Mouse (Mus musculus): Measurements from ENCODE around the gene Deup1. TPM values are rescaled to one million over a fixed set of nuclear protein-coding genes. Genes with fewer than 3 reads are reported as not detected.

The Deup1 gene
- polyA plus RNA-seq, 1 experiment from 2014 or later: 0.24 TPM

GRCm38 (mm10) chr9:15617061-15617460 is 10.7 kb downstream of the Deup1 start:
- Histone ChIP-seq H3K9me3 (replicated peaks) (no peaks in the 10 kb centered on the region), H3K4me3 (no peak overlapping the region), H3K27ac (no peak overlapping the region), H3K4me1 (no peaks in the 10 kb centered on the region), H3K27me3 (ENCODE audit: low read depth, poor library complexity, severe bottlenecking) (no peaks in the 10 kb centered on the region), H3K36me3 (no peaks in the 10 kb centered on the region)
- peak; percentile 9 for DNase-seq (ENCODE audit: low spot score)
- 88% methylated on average over 7 of the region's 7 CpGs for WGBS

- 89% methylated on average over 6 of the region's 6 CpGs for WGBS
- Histone ChIP-seq H3K27ac (no peak overlapping the region), H3K27me3 (ENCODE audit: low read depth, poor library complexity, severe bottlenecking) (no peaks in the 10 kb centered on the region), H3K9me3 (replicated peaks) (no peaks in the 10 kb centered on the region), H3K4me3 (no peak overlapping the region), H3K36me3 (no peaks in the 10 kb centered on the region), H3K4me1 (no peaks in the 10 kb centered on the region)
- DNase-seq (ENCODE audit: low spot score): peak; percentile 15
Measured at GRCm38 (mm10) chr9:15616471-15616870, 11.3 kb downstream of the Deup1 start.

- no peaks in the 10 kb centered on the region for H3K4me1 ChIP-seq
- no peak overlapping the region for H3K27ac ChIP-seq
- no peak overlapping the region for H3K4me3 ChIP-seq
- H3K27me3 ChIP-seq (ENCODE audit: low read depth, poor library complexity, severe bottlenecking): no peaks in the 10 kb centered on the region
- H3K9me3 ChIP-seq (replicated peaks): no peaks in the 10 kb centered on the region
- no peaks in the 10 kb centered on the region for H3K36me3 ChIP-seq
- DNase-seq (ENCODE audit: low spot score): no peak
- 98% methylated on average over 5 of the region's 5 CpGs for WGBS
Measured at GRCm38 (mm10) chr9:15609280-15609930, 18.3 kb downstream of the Deup1 start.

- 93% methylated on average over 2 of the region's 2 CpGs for WGBS
Measured at GRCm38 (mm10) chr9:15607601-15608000, 20.1 kb downstream of the Deup1 start.

GRCm38 (mm10) chr9:15603156-15603555 is 24.6 kb downstream of the Deup1 start:
- no peaks in the 10 kb centered on the region for H3K36me3 ChIP-seq
- no peak overlapping the region for H3K4me3 ChIP-seq
- H3K9me3 ChIP-seq (replicated peaks): no peaks in the 10 kb centered on the region
- H3K27me3 ChIP-seq (ENCODE audit: low read depth, poor library complexity, severe bottlenecking): no peaks in the 10 kb centered on the region
- H3K27ac ChIP-seq: no peak overlapping the region
- DNase-seq (ENCODE audit: low spot score): no peak
- WGBS: 92% methylated on average over 8 of the region's 8 CpGs
- no peaks in the 10 kb centered on the region for H3K4me1 ChIP-seq

More at GRCm38 (mm10) chr9:15607601-15608000, 20.1 kb downstream of the Deup1 start:
- no peak overlapping the region for H3K27ac ChIP-seq
- H3K4me1 ChIP-seq: no peaks in the 10 kb centered on the region
- no peak for DNase-seq (ENCODE audit: low spot score)
- H3K4me3 ChIP-seq: no peak overlapping the region
- no peaks in the 10 kb centered on the region for H3K9me3 ChIP-seq (replicated peaks)
- no peaks in the 10 kb centered on the region for H3K27me3 ChIP-seq (ENCODE audit: low read depth, poor library complexity, severe bottlenecking)
- H3K36me3 ChIP-seq: no peaks in the 10 kb centered on the region

- no peaks in the 10 kb centered on the region for H3K4me1 ChIP-seq
- H3K4me3 ChIP-seq: no peak overlapping the region
- no peaks in the 10 kb centered on the region for H3K9me3 ChIP-seq (replicated peaks)
- 74% methylated on average over 5 of the region's 5 CpGs for WGBS
- no peaks in the 10 kb centered on the region for H3K27me3 ChIP-seq (ENCODE audit: low read depth, poor library complexity, severe bottlenecking)
- no peak overlapping the region for H3K27ac ChIP-seq
- H3K36me3 ChIP-seq: no peaks in the 10 kb centered on the region
- DNase-seq (ENCODE audit: low spot score): no peak
Measured at GRCm38 (mm10) chr9:15600859-15601540, 26.7 kb downstream of the Deup1 start.

GRCm38 (mm10) chr9:15600156-15600858 is 27.4 kb downstream of the Deup1 start:
- Histone ChIP-seq H3K4me1 (no peaks in the 10 kb centered on the region), H3K27me3 (ENCODE audit: low read depth, poor library complexity, severe bottlenecking) (no peaks in the 10 kb centered on the region), H3K4me3 (no peak overlapping the region), H3K9me3 (replicated peaks) (no peaks in the 10 kb centered on the region), H3K36me3 (no peaks in the 10 kb centered on the region), H3K27ac (no peak overlapping the region)
- WGBS: 76% methylated on average over 6 of the region's 6 CpGs
- no peak for DNase-seq (ENCODE audit: low spot score)

- WGBS: 70% methylated on average over 4 of the region's 4 CpGs
- DNase-seq (ENCODE audit: low spot score): no peak
- H3K9me3 ChIP-seq (replicated peaks): no peaks in the 10 kb centered on the region
- H3K36me3 ChIP-seq: no peaks in the 10 kb centered on the region
- H3K27me3 ChIP-seq (ENCODE audit: low read depth, poor library complexity, severe bottlenecking): no peaks in the 10 kb centered on the region
- peaks cover 4% of the 10 kb centered on the region; the same call in 1 of the 2 replicates for H3K4me1 ChIP-seq
- no peak overlapping the region for H3K4me3 ChIP-seq
- no peak overlapping the region for H3K27ac ChIP-seq
Measured at GRCm38 (mm10) chr9:15596598-15596997, 31.1 kb downstream of the Deup1 start.

GRCm38 (mm10) chr9:15594148-15594547 is 33.6 kb downstream of the Deup1 start:
- no peak overlapping the region for H3K27ac ChIP-seq
- H3K4me3 ChIP-seq: no peak overlapping the region
- no peaks in the 10 kb centered on the region for H3K36me3 ChIP-seq
- no peaks in the 10 kb centered on the region for H3K27me3 ChIP-seq (ENCODE audit: low read depth, poor library complexity, severe bottlenecking)
- WGBS: 87% methylated on average over 4 of the region's 4 CpGs
- DNase-seq (ENCODE audit: low spot score): no peak
- peaks cover 4% of the 10 kb centered on the region; the same call in 1 of the 2 replicates for H3K4me1 ChIP-seq
- no peaks in the 10 kb centered on the region for H3K9me3 ChIP-seq (replicated peaks)

- Histone ChIP-seq H3K9me3 (replicated peaks) (no peaks in the 10 kb centered on the region; the same call in 1 of the 2 replicates), H3K27ac (no peak overlapping the region), H3K36me3 (no peaks in the 10 kb centered on the region), H3K27me3 (ENCODE audit: low read depth, poor library complexity, severe bottlenecking) (no peaks in the 10 kb centered on the region), H3K4me1 (peaks cover 4% of the 10 kb centered on the region), H3K4me3 (no peak overlapping the region)
- no peak for DNase-seq (ENCODE audit: low spot score)
- WGBS: 49% methylated on average over 6 of the region's 6 CpGs
Measured at GRCm38 (mm10) chr9:15587157-15587854, 40.4 kb downstream of the Deup1 start.

- Histone ChIP-seq H3K9me3 (replicated peaks) (no peaks in the 10 kb centered on the region; the same call in 1 of the 2 replicates), H3K4me1 (peaks cover 4% of the 10 kb centered on the region), H3K27ac (no peak overlapping the region), H3K4me3 (no peak overlapping the region), H3K36me3 (no peaks in the 10 kb centered on the region), H3K27me3 (ENCODE audit: low read depth, poor library complexity, severe bottlenecking) (no peaks in the 10 kb centered on the region)
- DNase-seq (ENCODE audit: low spot score): no peak
- WGBS: 97% methylated on average over 1 of the region's 1 CpGs
Measured at GRCm38 (mm10) chr9:15585956-15586355, 41.8 kb downstream of the Deup1 start.

GRCm38 (mm10) chr9:15584209-15584608 is 43.5 kb downstream of the Deup1 start:
- Histone ChIP-seq H3K27ac (no peak overlapping the region), H3K36me3 (no peaks in the 10 kb centered on the region), H3K27me3 (ENCODE audit: low read depth, poor library complexity, severe bottlenecking) (no peaks in the 10 kb centered on the region), H3K4me3 (no peak overlapping the region), H3K4me1 (peaks cover 5% of the 10 kb centered on the region), H3K9me3 (replicated peaks) (no peaks in the 10 kb centered on the region; the same call in 1 of the 2 replicates)
- WGBS: 84% methylated on average over 9 of the region's 9 CpGs
- no peak for DNase-seq (ENCODE audit: low spot score)
